Mouse (Mus musculus) B cell, adult (primary cell): ENCODE results near the gene Fthl17a. TPM values are rescaled to one million over a fixed set of nuclear protein-coding genes. Genes with fewer than 3 reads are reported as not detected.

Source experiments
- total RNA-seq: library from RNA; stranded (reverse); gene quantifications from 4 replicates; pipeline ENCODE4 v1.2.4, GENCODE M21; 2023; ENCODE audit not compliant: inconsistent age

Fthl17a gene
- not detected in 4 replicates for total RNA-seq

GRCm38 (mm10) chrX:85249379-85249778 lies at the start of gene Fthl17a:
Fthl17a (plus strand) TSS chrX:85249679.

